Mouse (Mus musculus): Measurements from ENCODE around the gene Fut4.

- TF ChIP-seq POLR2A (IDR thresholded peaks at IDR 0.05; ENCODE audit: insufficient read depth, low read depth, low read length) (no peak), CTCF (IDR thresholded peaks at IDR 0.05; ENCODE audit: insufficient read depth, low read depth, low read length) (no peak)
Measured at GRCm38 (mm10) chr9:14720384-14720783, 31.8 kb downstream of the Fut4 start.

Data from olfactory bulb, adult 2 months (tissue).